Mouse (Mus musculus): ENCODE measurements around the gene Trp63.
A peak's percentile ranks its signal among the peaks of the same experiment; 100 is the strongest.

The Trp63 gene

GRCm38 (mm10) chr16:25784246-25784645 is 100.7 kb downstream of the Trp63 start:
- DNase-seq, result no peak

- DNase-seq, result no peak
These were observed 102.9 kb downstream of the Trp63 start for GRCm38 (mm10) chr16:25786457-25786856.

- DNase-seq, result no peak
These were observed 109.2 kb downstream of the Trp63 start for GRCm38 (mm10) chr16:25792640-25793266.

- DNase-seq, result no peak
These were observed 114.2 kb downstream of the Trp63 start for GRCm38 (mm10) chr16:25797732-25798294.

- DNase-seq, result no peak
These were observed 116.1 kb downstream of the Trp63 start for GRCm38 (mm10) chr16:25799618-25800017.

GRCm38 (mm10) chr16:25804955-25805354 is 121.4 kb downstream of the Trp63 start:
- DNase-seq, result peak; percentile 87

GRCm38 (mm10) chr16:25807116-25807515 is 123.6 kb downstream of the Trp63 start:
- DNase-seq, result no peak

- no peak for DNase-seq
These were observed 134.4 kb downstream of the Trp63 start for GRCm38 (mm10) chr16:25817753-25818624.

GRCm38 (mm10) chr16:25826016-25826415 is 142.5 kb downstream of the Trp63 start:
- DNase-seq, result no peak

- no peak for DNase-seq
These were observed 149.0 kb downstream of the Trp63 start for GRCm38 (mm10) chr16:25832576-25832975.

GRCm38 (mm10) chr16:25835301-25835700 is 151.7 kb downstream of the Trp63 start:
- no peak for DNase-seq

GRCm38 (mm10) chr16:25835723-25836122 is 152.2 kb downstream of the Trp63 start:
- DNase-seq, result no peak

GRCm38 (mm10) chr16:25842996-25843395 is 159.4 kb downstream of the Trp63 start:
- DNase-seq, result no peak

- no peak for DNase-seq
These were observed 160.1 kb downstream of the Trp63 start for GRCm38 (mm10) chr16:25843625-25844024.

- no peak for DNase-seq
These were observed 163.0 kb downstream of the Trp63 start for GRCm38 (mm10) chr16:25846611-25847010.

GRCm38 (mm10) chr16:25848474-25848873 is 164.9 kb downstream of the Trp63 start:
- DNase-seq, result no peak

GRCm38 (mm10) chr16:25849593-25850464 is 166.3 kb downstream of the Trp63 start:
- peak; percentile 90 for DNase-seq

GRCm38 (mm10) chr16:25860731-25861505 is 177.4 kb downstream of the Trp63 start:
- DNase-seq, result peak; percentile 90

- peak; percentile 96 for DNase-seq
These were observed 181.7 kb downstream of the Trp63 start for GRCm38 (mm10) chr16:25865096-25865869.

- DNase-seq, result peak; percentile 17
These were observed 187.9 kb downstream of the Trp63 start for GRCm38 (mm10) chr16:25871503-25871902.

GRCm38 (mm10) chr16:25875681-25876080 is 192.1 kb downstream of the Trp63 start:
- DNase-seq, result no peak

Measured in heart, adult 11 months (tissue).